Mouse (Mus musculus) liver (tissue): ENCODE measurements at regions not wholly inside any gene's neighbourhood (a gene's known extent, or its start where the extent isn't known, plus 50 kb on each side); places are given as distances from the start of the nearest gene placed in this dataset.

Source experiments
- DNase-seq: peaks from one replicate; pipeline ENCODE4 v3.0.0-alpha.2; 2020; ENCODE audit warnings: mixed read lengths

DNA sequence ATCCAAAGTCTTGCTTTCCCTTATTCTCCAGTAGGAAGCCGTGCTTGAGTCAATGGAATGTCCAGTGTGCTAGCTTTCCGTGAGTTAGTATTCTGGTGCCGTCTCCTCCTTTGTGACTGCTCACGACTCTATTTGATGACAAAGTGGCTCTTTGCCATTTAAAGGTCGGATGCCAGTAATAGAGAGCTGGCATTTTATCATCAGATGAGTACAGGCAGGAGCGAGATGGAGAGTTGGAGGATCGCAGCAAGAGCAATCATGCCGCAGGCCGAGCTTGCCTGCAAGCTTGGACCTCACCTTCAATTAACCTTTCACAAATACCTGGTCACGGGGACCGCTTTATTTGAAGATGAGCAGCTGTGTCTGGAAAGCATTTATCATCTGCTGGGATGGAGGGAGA lies 291.8 kb downstream of the Hs3st3b1 start:
- DNase-seq = no peak

DNA sequence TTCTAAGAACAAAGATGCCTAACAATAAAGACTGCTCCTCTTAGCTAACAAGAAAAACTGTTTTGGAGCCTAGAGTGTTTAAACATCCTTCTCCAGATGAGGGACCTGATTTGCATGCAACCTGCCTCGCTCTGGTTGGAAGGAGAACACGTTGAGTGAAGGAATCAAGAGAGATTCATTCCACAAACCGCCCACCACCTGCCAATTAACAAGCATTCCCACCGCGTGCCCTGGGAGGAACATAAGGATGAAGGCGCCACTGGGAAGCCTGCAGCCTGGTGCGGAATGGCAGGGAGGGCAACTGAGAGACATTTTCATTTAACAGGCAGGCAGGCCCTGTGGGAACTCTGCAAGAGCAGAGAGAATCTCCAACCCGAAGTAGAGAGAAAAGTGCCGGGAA lies 265.0 kb downstream of the Hs3st3b1 start:
- no peak for DNase-seq

DNA sequence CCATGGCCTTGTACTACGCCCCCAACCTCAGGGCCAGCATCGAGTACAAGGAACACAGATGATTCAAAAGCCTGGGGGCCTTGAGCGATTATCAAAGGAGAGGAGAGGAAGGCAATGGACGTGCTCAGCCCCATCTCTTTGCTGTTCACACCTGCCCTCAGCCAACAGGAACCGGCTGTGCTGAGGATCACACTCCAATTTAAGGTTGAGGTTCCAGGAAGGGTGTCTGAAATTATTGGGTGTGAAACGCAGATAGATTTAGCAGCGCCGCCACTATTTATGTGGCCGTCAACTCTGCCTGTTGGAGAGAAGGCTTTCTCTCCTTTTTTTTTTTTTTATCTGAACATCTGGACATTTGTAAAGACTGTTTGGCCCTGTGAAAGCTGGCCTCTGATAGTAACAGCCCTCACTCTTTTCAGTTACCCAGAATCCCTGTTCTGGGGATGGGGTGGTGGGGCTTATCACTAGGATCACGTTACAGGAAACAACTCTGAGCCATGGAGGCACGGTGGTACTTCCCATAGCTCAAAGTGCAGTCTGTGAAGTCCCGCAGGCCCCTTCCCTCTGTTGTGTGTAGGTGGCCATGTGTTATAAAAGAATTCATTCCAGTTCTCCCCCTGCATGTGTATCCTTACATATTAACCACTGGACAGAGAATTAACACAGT lies 256.7 kb downstream of the Hs3st3b1 start:
- DNase-seq = no peak

- DNase-seq = no peak
Observed at GRCm38 (mm10) chr11:63670477-63670876, 251.6 kb downstream of the Hs3st3b1 start.

DNA sequence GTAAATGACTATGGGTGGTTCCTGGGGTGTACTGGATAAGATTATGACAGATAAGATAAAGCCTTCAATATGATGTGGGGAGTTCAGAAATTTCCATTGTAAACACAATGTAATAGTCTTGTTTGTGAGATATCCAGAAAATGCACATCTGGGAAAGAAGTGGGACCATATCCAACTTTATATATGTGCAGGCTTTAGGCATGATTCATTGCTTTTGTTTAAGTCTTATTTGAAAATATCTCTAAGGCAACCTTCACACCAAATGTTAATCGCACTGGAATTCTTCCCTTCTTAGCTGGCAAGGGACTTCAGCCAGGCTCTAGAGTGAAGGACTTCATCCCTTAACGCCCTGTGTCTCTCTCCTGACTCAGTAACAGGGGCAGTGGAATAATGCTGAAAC lies 250.3 kb downstream of the Hs3st3b1 start:
- DNase-seq = no peak

DNA sequence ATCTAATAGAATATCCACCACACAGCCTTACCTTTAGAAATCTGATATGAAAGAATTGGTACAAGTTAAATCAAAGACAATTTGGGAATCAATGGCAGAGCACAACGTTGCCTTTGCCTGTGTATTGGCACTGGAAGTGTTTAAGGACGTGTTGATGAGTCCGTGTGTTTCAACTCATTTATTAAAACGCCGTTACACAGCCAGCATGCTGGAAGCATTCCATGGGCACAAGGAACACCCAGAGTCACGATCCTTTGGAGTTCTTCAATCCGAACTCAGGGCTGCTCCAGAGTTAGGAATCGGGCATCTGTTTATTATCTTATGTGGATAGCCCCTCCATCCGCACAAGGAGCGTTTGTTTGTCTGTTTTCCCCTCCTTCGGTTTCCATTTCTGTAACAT lies 244.2 kb downstream of the Hs3st3b1 start:
- DNase-seq = no peak

GRCm38 (mm10) chr11:63678382-63678905 lies 243.6 kb downstream of the Hs3st3b1 start:
- DNase-seq = no peak

DNA sequence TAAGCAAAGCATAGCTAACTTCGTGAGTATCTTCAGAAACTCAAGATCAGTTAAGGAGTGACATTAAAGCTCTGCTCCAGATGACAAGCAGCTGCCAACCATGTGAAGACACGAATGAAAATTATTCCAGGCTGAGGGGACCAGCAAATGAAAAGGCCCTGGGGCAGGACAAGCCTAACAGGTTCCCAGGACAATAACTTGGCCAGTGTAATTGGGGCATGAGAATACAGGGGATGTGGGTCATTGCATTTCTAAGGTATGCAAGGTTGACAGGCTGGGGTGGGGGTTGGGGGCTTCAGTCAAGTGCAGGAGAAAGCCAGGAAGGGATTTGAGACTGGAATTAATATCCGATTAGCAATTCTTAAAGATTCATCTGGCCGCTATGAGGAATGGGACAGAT lies 242.6 kb downstream of the Hs3st3b1 start:
- DNase-seq = no peak

- DNase-seq = no peak
Observed at GRCm38 (mm10) chr11:63684228-63684980, 237.7 kb downstream of the Hs3st3b1 start.

DNA sequence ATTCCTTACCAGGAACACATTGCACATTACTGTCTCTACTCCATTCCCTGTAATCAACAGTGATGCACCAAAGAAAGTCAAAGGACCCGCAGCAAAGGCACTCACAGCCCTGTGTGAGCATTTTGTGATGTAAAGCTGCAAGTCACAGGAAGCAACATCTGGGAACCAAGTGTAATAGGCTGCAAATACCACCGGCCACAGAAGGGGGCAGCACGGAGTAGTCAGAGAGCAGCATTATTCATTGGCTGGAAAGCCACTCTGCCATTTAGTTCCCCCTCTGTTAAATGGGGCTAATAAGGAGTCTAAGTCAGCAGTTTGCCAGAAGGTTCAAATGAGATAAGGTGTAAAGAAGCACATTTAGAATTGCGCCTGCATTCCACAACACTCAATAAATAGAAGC lies 231.0 kb downstream of the Hs3st3b1 start:
- DNase-seq = no peak

GRCm38 (mm10) chr11:63704995-63705580 lies 217.0 kb downstream of the Hs3st3b1 start:
- DNase-seq = no peak

GRCm38 (mm10) chr11:63706057-63706456 lies 216.0 kb downstream of the Hs3st3b1 start:
- DNase-seq = no peak

DNA sequence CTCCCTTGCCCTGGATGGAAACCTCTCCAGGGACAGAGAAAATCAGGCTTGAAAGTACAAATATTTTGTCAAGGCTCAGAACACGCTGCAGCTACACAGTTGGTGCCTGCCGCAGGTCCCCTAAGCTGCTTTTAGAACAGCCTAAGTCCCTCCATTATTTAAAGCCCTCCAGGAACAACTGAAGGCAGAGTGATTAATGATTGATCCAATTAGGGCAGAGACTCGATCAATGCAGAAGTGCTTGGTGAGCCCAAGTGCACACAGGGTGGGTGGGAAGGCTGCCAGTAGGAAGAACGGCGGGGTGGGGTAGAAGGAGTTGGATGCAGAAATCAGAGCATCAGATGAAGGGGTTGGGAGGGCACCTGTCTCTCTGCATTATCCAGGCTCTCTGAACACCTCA lies 215.0 kb downstream of the Hs3st3b1 start:
- DNase-seq = no peak

GRCm38 (mm10) chr11:63708412-63708811 lies 213.7 kb downstream of the Hs3st3b1 start:
- no peak for DNase-seq

- DNase-seq = no peak
Observed at GRCm38 (mm10) chr11:63712053-63712864, 209.8 kb downstream of the Hs3st3b1 start.

DNA sequence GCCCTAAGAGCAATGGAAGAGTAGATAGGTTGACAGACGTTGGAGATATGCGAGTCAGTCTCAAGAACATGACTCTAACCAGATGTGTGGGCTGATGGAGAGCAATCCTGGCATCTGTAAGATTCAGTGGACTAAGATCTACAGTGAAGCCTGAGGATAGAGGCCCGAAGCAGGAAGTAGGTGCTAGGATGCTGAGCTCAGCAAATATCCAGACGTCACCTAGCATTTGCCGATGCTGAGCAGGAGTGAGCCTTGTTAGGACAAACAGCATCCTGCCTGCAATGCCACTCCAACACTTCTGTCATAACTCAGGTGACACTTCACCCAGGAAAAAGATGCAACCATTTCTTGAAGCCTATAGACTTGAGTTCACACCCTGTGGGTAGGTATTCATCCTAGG lies 199.8 kb downstream of the Hs3st3b1 start:
- no peak for DNase-seq

DNA sequence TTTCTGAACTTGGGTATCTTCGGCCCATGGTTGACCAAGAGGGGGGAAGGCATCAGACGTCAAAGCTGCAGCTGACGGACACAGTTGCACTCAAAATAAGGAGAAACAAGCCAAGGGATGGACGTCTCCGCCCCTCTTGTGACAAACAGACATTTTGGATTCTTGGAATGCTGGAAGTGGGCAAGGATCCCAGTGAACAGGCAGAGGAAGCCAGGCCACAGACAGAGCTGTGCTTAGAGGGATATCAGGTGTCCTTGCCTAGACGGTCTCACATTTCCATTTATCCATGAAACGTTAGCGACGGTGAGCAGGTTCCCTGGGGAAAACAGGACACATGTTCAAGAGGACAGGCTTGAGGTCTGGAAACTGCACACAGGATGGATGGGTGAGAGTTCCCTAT lies 191.2 kb downstream of the Hs3st3b1 start:
- no peak for DNase-seq

DNA sequence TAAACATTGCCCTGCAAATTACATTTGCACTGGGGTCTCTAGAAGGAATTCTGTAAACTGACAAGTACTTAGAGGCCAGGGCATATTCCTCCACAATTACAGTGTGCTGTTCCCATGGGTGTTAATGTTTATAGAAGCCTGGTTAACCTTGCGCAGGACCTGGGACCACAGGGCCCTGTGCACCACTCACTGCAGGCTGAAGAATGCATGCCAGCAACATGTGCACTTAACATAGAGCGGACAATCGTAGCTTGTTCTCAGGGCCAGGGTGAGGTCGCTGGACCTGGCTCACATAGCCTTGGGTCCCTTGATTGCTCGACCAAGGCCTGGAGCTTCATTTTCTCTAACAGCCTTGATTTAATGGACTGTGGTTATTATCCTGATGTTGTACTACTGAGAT lies 168.8 kb downstream of the Hs3st3b1 start:
- DNase-seq = no peak

- DNase-seq = no peak
Observed at GRCm38 (mm10) chr11:63754826-63755225, 167.3 kb downstream of the Hs3st3b1 start.

DNA sequence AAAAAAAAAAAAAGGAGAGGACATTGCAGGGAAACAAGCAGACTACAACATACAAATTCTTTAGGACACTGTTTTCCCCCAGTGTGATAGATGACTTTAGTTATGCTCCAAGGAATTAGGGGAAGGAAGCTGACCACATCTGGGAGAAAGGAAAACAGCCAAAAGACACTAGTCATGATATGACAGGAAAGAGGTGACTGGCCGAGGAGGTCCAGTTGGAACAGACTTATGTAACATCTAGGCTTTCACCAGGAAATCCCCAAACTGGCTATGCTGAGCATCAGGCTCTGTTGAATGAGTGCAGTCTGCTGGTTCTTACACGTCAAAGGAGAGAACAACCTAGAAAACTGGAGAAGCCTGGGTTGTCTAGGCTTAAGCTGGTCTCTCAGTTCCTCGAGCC lies 163.8 kb downstream of the Hs3st3b1 start:
- no peak for DNase-seq

DNA sequence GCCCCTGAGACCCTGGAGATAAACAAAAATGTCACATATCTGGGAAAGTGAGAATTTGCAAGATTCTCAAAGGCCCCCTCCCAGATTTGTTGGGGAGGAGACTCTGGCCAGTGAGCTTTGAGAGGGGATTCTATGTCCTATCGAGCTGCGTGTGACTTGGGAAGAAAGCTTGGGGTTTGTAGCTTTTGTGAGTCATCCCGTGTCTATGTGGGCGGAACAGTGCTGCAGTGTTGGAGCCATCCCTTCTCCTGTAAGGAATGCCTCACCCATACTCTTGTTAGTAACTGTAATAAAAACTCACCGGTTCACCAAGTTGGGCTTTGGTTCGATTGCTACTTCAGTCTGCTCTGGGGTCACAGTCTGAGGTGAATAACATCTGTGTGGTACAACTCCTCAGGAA lies 160.5 kb downstream of the Hs3st3b1 start:
- no peak for DNase-seq

GRCm38 (mm10) chr11:63767631-63768250 lies 154.3 kb downstream of the Hs3st3b1 start:
- DNase-seq = no peak

- DNase-seq = no peak
Observed at GRCm38 (mm10) chr11:63769738-63770137, 152.4 kb downstream of the Hs3st3b1 start.
